Mouse (Mus musculus): ENCODE measurements around the gene Cdk14.

The Cdk14 gene

DNA sequence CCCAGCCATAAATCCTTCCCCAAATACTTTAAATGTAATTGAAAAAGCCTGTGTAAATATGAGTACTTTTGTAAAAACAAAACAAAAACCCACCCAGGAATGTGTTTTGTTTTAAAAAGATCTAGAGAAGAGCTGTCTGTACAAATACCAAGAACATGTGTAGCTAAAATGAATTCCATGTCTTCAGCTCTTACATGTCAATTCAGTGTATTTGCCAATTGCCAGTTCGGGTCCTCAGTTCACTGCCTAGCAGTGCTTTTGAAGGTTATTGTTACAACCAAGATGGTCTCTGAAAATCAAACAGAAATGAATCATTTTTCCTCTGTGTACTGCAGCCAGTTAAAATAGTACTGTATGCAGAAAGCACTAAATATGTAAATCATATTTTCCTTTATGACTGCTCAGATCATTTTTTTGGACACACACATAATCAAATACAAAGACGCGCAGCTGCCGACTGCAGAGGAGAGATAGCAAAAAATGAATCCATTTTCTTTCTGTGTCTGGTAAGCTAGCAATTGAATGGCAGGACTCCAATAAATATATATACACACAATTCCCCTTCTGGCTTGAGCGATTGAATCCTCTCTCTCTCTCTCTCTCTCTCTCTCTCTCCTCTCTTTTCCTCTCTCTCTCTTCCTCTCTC is 526.8 kb downstream of the Cdk14 start:
- DNase-seq (ENCODE audit: low spot score): no peak

DNA sequence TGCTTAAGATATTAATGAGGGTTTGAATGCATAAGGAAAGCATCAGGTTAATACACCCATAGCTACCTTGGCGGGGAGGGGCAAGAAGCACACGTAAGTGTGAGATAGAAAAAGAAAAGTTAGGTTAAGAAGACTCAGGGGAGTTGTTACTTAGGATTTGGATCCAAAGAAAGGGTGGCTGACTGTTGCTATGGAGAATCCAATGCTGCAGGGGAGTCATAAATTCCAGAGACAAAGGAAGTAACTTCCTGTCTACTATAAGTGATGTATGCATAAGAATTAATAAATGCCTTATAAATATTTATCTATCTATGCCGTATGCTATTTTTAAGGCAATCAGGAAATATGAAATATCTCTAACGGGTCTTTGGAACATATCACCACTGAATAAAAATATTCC is 527.4 kb downstream of the Cdk14 start:
- DNase-seq (ENCODE audit: low spot score): no peak

DNA sequence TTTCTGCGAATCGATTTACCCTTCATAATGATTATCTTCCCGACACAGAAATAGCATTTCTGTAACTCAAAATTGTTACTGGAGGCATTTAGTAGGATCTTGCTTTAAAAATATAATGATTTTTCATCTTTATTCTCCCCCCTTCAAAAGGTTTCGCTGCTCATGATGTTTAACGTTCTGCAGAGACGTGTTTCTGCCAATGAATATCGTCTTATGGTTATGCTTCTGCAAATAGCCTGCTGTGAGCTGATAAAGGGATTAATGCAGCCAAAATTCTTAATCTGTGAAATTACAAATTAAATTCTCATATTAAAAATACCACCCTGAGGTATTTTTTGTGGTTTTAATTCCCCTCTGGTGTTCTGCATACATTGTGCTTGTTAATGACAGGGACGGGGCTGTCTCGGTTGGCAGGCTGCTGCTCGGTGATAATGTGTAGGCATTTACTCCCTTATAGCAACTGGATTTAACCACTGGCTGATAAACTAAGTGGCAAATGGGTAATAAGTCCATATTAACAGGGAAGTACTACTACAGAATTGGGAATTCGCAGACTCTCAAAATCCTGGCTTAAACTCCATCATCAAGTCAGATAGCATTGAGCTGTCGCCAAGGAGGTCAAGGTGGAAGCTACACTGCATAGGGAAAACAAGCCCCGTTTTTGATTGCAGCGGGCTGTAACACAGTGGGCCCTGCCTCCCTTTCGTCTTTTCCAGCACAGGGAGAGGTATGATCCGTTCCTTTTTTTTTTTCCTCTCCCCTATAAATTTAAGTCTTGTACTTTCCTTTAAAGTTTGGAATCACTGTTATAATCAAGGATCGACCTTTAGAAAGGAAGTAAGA is 528.0 kb downstream of the Cdk14 start:
- DNase-seq (ENCODE audit: low spot score): no peak

DNA sequence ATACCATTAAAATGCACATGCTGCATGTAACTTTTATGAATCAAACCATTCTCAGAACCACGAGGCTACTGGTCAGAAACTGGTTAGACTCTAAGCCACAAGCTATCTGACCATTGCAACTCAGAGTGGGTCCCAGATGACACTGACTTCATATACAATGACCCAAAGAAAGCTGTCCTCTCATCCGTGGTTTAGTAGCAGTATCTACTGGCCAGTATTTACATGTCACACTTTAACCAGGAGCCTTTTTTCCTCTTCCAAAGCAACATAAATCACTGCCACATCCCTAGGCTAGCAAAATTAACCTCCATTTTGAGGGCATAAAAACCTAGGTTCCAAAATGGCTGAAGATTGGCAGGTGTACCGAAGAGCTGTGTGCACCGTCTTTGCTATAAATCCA is 533.0 kb downstream of the Cdk14 start:
- DNase-seq (ENCODE audit: low spot score): no peak

DNA sequence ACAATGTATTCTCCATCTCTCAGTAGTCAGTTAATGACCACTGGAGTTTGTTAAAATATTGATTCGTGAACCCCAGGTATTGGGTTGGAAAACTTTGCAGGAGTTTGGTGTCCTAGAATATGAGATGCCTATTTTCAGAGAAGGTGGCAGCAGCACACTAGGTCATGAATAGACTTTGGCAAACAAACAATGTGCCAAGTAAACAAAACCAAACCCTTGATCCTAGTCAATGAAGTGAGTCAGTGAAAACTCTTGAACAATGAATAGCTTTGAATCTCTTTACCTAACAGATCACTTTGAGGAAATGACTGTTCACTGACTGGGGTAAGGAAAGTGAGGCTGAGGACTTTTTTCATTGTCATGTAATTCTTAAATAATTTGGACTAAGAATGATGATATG is 537.3 kb downstream of the Cdk14 start:
- no peak for DNase-seq (ENCODE audit: low spot score)

DNA sequence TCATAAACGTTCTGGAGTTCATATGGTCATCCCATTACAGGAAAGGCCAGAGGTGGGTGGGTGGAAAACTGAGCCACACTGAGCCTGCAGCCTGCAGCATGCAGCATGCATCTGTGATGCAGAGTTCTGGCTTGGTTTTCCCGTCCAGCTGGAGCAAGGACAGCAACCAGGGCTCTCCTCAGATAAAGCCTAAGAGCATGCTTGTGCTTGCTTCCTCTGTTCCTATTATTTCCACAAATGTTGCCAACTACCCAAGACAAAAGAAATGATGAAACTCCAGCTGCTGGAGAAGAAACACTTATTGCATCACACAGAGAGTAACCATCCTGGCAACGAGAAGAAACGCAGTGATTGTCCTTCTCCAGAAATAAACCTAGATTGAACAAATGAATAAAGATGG is 539.8 kb downstream of the Cdk14 start:
- no peak for DNase-seq (ENCODE audit: low spot score)

DNA sequence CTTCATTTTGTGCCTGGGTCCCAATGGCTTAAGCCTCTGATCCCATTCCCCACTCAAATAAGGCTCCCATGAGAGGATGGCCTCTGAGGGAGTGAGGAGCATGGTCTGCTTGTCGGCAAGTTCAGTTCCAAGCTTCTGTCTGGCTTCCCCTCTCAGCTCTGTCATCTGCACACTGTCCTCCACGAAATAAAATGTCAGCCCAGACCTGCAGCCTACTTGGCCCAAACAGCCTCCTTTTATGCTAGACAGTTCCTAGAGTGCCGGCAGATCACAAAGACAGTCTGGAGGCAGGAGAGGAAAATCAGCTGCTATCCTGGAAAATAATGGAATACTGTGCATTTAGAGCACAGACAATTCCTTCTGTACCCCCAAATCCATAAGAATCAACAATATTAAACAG is 541.2 kb downstream of the Cdk14 start:
- DNase-seq (ENCODE audit: low spot score): no peak

DNA sequence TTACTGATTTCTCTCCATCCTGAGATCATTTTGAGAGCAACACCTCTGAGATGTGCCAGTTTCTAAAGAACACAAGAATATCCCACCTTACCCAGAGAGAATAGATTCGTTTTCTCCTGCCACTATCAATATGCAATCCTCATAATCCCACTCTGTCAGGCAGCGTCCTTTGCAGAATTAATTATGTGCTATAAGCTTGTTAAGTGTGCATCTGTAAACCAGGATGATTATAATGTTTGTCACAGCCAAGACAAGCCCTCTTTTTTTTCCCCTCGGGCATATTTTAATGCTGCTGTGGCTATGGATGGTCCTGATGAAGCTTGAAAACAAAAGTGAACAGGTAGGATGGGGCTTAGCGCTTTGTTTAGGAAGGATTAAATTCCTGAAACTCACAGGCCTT is 542.5 kb downstream of the Cdk14 start:
- no peak for DNase-seq (ENCODE audit: low spot score)

DNA sequence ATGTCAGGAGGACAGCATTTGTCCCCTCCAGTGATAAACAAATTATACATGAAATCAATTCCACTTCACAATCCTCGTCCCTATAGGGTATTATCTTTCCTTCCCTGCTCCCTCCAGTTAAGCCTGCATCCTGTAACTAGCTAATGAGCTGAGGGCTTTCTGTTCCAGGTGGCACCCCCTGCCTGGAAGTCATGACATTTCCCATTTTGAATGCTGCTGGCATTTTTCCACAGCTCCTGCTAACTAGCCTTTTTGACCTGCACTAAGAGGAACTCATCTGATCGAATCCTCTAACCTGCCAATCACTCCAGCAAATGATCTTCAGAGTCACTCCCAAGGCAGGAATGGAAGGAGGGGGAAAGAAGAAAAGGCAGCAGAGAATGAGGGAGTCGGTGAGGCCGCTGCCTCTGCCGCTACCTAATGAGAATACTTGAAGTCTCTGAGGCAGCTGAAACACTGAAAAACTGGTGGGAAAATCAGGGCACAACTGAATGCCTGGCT is 542.9 kb downstream of the Cdk14 start:
- DNase-seq (ENCODE audit: low spot score): no peak

DNA sequence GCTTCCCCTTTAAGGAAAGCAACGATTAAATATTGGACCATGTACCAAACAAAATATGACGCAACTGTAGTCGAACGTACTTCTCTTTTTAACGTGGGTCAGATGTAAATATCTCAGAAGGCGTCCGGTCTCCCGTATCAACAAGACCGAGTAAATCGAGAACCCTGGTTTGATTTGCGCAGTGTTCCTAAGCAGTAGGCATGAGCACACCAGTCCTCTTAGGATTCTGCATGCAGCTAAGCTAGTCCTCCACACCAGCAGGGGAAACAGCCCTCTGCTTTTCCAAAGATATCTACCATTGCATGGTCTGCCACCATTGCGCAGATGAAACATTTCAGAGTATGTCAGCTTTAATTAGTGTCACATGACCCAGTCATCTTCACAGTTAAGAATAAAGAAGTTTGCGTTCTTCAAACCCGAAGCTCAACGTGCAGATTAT is 543.4 kb downstream of the Cdk14 start:
- DNase-seq (ENCODE audit: low spot score): no peak

DNA sequence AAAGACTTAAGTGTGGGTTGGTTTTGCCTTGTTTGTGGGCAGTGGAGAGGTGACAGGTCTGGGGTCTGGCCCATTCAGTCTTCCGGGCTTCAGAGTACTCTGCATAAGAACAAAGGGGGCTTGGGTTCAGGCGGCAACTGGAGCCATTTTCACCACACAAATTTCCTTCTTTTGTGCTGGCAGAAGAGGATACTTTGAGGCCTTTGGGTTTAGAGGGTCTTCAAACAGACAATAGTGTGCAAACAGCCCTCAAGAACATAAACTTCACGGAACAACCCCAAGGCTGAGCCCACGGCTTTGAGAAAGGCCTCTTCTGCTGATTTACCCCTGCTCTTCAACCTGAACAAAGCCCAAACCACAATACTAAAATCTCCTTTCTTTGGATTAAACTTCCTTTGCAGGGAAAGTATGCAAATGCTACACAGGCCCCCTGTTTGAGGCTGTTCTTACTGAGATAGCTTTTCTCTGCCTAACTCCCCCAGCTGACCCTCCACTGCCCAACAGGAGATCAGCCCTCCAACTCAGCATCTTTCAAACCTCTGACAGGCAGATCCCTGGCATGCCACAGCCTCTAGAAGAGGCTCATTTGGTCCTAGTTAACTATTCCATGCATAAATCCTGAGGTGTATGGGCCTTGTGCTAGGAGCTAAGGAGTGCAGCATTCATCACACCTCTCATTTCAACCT is 549.9 kb downstream of the Cdk14 start:
- no peak for DNase-seq (ENCODE audit: low spot score)

DNA sequence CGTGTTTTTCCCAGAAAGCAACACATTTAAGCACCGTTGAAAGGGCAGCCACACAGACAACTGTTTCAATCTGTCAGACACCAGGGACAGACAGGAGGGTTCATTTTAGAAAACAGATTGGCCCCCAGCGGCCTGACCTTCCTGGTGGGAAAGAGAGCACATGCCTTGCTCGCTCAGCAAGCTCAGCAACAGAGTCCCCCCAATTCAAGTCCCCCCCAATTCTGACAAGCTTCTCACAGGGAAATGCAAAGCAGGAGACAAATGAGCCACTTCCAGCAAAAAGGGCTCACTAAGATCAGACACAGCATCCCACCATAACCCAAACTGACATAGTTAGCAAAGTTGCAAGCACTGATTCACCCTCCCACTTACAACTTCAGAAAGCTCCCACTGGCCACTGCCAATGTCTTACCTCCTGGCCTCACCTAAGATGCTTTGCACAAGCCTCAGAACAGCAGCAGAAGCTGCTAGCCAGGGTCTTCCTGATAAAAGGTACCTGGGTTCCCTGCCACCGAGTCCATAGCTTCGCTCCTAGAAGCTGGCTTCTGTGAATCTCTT is 551.5 kb downstream of the Cdk14 start:
- DNase-seq (ENCODE audit: low spot score): no peak

DNA sequence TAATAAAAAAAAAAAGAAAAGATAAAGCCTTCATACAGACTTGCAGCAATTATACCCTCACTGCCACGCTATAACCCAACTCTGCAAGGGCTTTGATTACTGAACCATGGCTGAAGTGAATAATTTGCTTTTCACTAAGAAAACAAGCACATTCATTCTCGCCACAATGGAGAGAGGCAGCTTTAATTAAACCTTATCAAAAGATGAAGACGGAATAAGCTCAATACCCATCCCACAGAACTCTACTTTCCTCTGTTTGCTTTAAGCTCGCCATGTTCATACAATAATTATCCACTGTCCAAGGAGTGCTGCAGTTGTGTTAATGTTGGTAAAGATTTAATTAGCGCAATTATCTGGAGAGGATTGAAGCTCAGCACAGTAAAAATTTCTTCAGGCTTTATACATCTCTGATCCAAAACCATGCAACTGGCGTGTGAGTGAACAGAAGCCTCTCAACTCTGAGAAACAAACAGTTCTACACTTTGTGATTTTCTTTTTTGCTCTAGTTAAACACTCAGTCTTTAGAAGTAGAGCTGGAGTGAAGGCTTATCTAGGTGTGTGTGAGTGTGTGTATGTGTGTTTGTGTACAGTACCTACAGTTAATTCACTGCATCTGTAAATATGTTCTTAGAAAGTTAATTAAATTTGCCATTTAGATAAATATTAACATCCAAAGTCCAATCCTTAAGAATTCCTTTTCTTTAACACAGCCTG is 552.1 kb downstream of the Cdk14 start:
- DNase-seq (ENCODE audit: low spot score): no peak

DNA sequence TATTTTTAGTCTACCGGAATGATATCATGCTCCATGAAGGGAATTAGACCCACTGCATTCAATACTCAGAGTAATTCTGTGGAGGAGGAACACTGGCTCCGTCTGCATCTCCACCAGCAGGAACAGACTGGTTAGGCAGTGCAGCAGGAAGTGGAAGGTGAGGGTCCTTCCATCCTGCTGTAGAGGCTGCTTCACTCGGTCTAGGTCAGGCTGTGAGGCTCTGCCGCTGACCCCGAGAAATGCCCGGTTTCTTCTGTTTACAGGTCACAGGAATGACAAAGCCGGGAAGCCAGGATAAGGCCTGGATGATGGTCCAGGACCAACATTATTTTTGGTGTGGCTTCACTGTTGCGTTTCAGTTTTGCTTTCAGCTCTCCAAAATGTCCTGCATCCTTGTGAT is 553.2 kb downstream of the Cdk14 start:
- DNase-seq (ENCODE audit: low spot score): no peak

DNA sequence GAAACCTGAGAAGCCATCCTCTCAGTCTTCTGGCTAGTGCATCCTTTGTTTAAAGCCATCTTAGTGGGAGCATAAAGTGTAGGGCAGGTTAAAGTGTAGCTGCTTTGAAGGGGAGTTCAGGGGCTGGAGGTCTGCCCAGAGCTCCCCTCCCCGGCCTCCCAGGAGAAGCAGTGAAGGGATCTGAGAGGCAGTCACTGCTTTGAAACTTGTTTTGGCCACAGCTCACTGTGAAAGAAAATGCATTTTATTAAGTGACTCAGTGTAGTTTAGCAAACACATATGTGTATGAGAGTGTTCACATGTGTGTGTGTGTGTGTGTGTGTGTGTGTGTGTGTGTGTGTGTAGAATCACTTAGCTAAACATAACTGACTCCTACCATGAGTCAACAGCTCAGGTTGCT is 554.0 kb downstream of the Cdk14 start:
- no peak for DNase-seq (ENCODE audit: low spot score)

DNA sequence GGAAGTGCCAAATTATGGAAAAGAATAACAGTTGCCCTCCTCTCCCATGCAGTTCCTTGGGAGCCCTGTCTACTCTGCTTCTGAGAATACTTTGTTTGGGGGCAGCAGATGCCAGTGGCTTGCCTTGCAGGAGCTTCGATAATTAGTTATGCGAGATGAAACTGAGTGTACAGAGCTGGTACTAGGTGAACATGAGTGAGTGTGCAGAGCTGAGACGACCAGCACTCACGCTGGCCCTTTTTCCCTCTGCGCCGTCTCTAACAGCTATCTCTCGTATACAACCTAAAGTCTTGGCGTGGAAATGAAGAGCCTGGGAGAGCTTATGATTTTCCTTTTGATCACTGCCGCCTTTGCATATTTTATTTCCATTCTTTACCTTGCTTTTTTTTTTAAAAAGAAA is 558.5 kb downstream of the Cdk14 start:
- DNase-seq (ENCODE audit: low spot score): no peak

DNA sequence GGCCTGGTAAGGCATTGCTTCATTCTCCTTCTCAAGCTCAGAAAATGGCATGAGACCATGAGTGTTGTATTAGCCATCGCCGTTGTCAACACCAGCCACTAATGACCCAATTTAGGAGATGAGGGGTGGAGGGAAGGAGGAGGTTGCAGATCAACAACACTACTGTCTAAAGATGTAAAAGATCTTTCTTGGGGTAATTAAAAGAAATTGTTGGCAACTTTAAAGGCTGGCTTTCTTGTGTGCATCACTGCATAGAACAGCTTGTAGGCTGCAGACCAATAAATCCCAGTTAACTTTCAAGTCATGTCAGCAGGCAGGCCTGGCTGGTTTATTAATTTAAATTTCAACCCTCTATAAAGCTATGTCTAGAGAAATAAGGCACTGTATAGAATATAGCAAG is 559.0 kb downstream of the Cdk14 start:
- no peak for DNase-seq (ENCODE audit: low spot score)

DNA sequence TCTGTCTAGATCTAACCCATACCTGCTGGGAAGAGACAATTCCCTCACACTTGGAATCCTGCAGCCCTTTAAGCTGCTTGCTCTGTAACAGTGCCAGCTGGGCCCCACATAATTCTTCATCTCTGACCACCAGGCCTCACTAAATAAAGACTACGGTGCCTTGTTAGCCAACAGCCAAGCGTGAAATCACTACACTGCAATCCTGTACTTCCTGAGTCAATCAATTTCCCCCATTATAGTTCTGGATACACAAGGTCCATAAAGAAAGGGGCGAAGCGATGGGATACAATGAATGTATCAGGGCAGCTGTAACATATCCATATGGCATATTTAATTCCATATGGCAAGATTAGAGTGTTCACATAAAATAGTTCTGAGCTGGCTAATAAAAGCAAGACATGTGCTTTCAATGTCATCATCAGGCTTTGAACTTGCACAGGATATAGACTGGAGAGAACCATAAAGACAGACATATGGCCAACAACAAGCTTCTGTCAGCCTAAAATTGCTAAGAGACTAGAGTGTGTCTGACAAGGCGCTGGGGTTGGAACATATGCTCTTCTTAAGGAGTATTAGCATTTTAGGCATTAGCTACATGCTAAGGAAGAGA is 562.0 kb downstream of the Cdk14 start:
- no peak for DNase-seq (ENCODE audit: low spot score)

DNA sequence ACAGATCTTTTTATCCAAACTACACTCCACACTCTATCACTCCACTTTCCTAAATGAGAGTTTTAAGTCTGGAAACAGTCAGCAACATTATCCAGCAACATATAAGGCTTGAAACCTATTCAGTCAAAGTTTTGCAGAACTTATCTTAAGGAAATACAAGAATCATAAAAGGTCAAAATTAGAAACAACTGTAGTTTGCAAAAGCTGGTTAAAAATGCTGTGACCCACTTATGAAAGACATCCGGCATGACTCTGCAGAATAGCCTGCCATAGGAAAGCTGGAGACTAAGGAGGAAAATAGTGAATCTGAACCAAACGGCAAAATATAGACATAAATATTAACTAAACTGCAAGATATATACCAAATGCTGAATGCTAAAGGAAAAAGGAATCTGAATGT is 566.6 kb downstream of the Cdk14 start:
- no peak for DNase-seq (ENCODE audit: low spot score)

DNA sequence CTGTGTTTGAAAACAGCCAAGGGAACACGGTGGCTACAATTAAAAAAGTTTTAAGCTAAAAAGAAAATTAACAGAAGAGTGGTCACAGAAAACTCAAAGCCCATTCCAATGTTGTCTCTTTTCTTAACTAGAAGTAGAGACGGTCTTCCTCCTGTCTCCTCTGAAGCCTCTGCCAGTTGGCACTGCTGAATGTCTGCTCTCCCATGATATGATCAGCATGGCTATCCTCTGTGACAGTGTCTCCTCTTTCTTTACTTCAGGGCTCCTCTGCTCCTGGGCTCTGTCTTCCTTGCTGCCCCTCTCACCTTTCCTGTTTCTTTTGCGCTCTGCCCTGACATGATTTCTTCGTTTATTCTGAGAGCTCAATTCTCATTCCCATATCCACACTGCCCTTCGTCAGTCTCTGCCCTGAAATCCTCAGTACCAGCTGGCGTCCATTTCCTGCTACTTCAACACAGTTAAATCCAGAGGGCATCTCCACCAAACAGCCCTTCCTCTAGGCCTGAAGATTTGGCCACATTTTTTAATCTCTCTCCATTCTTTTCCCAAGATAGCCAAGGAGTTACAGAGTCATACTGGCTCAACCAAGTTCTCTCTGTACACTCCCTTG is 567.3 kb downstream of the Cdk14 start:
- DNase-seq (ENCODE audit: low spot score): peak; percentile 61

Data from urinary bladder, postnatal 14 days (tissue).